Mouse (Mus musculus) intestine, embryonic 15.5 days (tissue): ENCODE results near the gene Snapc3. TPM values are rescaled to one million over a fixed set of nuclear protein-coding genes. Genes with fewer than 3 reads are reported as not detected.

ENCODE experiments used
- ATAC-seq: fragments of 200-750 bp; cut with Nextera tagmentation; 2 replicates; pipeline ENCODE4 v1.8.0; 2017; ENCODE audit warnings: moderate TSS enrichment, moderate library complexity
- H3K27ac ChIP-seq: fragments of 300-500 bp; sonication (generic); 2 replicates; pipeline ENCODE4 v1.5.1; 2015; ENCODE audit warnings: mild to moderate bottlenecking, inconsistent platforms
- H3K27me3 ChIP-seq: fragments of 300-500 bp; sonication (generic); replicated peaks from 2 replicates; pipeline ENCODE4 v1.6.1; 2015; ENCODE audit warnings: inconsistent platforms
- H3K36me3 ChIP-seq: fragments of 300-500 bp; sonication (generic); 2 replicates; pipeline ENCODE4 v1.6.1; 2015; ENCODE audit warnings: inconsistent platforms
- H3K4me1 ChIP-seq: fragments of 300-500 bp; sonication (generic); replicated peaks from 2 replicates; pipeline ENCODE4 v1.6.1; 2015; ENCODE audit warnings: inconsistent platforms
- H3K4me2 ChIP-seq: fragments of 300-500 bp; sonication (generic); replicated peaks from 2 replicates; pipeline ENCODE4 v1.6.1; 2015; ENCODE audit warnings: mild to moderate bottlenecking, inconsistent platforms
- H3K4me3 ChIP-seq: fragments of 300-500 bp; sonication (generic); replicated peaks from 2 replicates; pipeline ENCODE4 v1.5.1; 2015; ENCODE audit warnings: inconsistent platforms
- H3K9ac ChIP-seq: fragments of 300-500 bp; sonication (generic); 2 replicates; pipeline ENCODE4 v1.6.1; 2015; ENCODE audit warnings: inconsistent platforms
- H3K9me3 ChIP-seq: fragments of 300-500 bp; sonication (generic); 2 replicates; pipeline ENCODE4 v1.6.1; 2016; ENCODE audit warnings: inconsistent platforms
- WGBS: fragments of 180-500 bp; shearing (Covaris S2); methylation state at CpG from one replicate; pipeline ENCODE4 v1.1.7; 2015; 5-methylcytosine and 5-hydroxymethylcytosine counted together
- polyA plus RNA-seq: library from polyadenylated mRNA; unstranded; fragments of >200 nt; fragmentation: Nextera tagmentation; extraction: Ambion mirVana; gene quantifications from 2 replicates; pipeline ENCODE4 v1.2.1, GENCODE M21; 2015

Snapc3 gene
- 29.6 and 31.4 TPM in 2 replicates for polyA plus RNA-seq

- WGBS = under 1% methylated on average over 41 of the region's 41 CpGs
- Histone ChIP-seq H3K27ac (peak within 1 kb of the TSS; percentile 70), H3K9ac (peak within 1 kb of the TSS; percentile 91), H3K27me3 (no peaks in the 10 kb centered on the region), H3K36me3 (no peaks in the 10 kb centered on the region), H3K4me1 (peaks cover 7% of the 10 kb centered on the region), H3K9me3 (no peaks in the 10 kb centered on the region), H3K4me3 (peak within 1 kb of the TSS; percentile 94), H3K4me2 (peak within 1 kb of the TSS; percentile 61)
- peak; percentile 100 for ATAC-seq
Measured at GRCm38 (mm10) chr4:83417160-83417819, at the start of gene Snapc3. Gene Snapc3 (plus strand): TSS chr4:83417724.

GRCm38 (mm10) chr4:83373381-83373780 lies 44.1 kb upstream of the Snapc3 start:
- no peak overlapping the region for H3K4me2 ChIP-seq
- no peaks in the 10 kb centered on the region for H3K36me3 ChIP-seq
- no peaks in the 10 kb centered on the region for H3K4me1 ChIP-seq
- no peaks in the 10 kb centered on the region for H3K9me3 ChIP-seq
- no peak overlapping the region for H3K9ac ChIP-seq
- H3K27me3 ChIP-seq = no peaks in the 10 kb centered on the region
- 64% methylated on average over 4 of the region's 4 CpGs for WGBS
- no peak overlapping the region for H3K27ac ChIP-seq
- H3K4me3 ChIP-seq = no peak overlapping the region
- ATAC-seq = no peak

GRCm38 (mm10) chr4:83375650-83376049 lies 41.9 kb upstream of the Snapc3 start:
- no peak overlapping the region for H3K9ac ChIP-seq
- no peak overlapping the region for H3K4me2 ChIP-seq
- H3K36me3 ChIP-seq = no peaks in the 10 kb centered on the region
- no peaks in the 10 kb centered on the region for H3K4me1 ChIP-seq
- H3K27me3 ChIP-seq = no peaks in the 10 kb centered on the region
- ATAC-seq = no peak
- 86% methylated on average over 6 of the region's 6 CpGs for WGBS
- H3K9me3 ChIP-seq = no peaks in the 10 kb centered on the region
- H3K27ac ChIP-seq = no peak overlapping the region
- no peak overlapping the region for H3K4me3 ChIP-seq

GRCm38 (mm10) chr4:83376461-83377015 lies 41.0 kb upstream of the Snapc3 start:
- Histone ChIP-seq H3K9me3 (no peaks in the 10 kb centered on the region), H3K4me3 (no peak overlapping the region), H3K4me2 (no peak overlapping the region), H3K4me1 (no peaks in the 10 kb centered on the region), H3K27me3 (no peaks in the 10 kb centered on the region), H3K36me3 (no peaks in the 10 kb centered on the region), H3K9ac (no peak overlapping the region), H3K27ac (no peak overlapping the region)
- WGBS = 57% methylated on average over 7 of the region's 7 CpGs
- ATAC-seq = no peak

GRCm38 (mm10) chr4:83379036-83379435 lies 38.5 kb upstream of the Snapc3 start:
- no peak overlapping the region for H3K27ac ChIP-seq
- H3K36me3 ChIP-seq = no peaks in the 10 kb centered on the region
- ATAC-seq = no peak
- H3K27me3 ChIP-seq = no peaks in the 10 kb centered on the region
- no peaks in the 10 kb centered on the region for H3K4me1 ChIP-seq
- no peak overlapping the region for H3K9ac ChIP-seq
- no peak overlapping the region for H3K4me2 ChIP-seq
- no peaks in the 10 kb centered on the region for H3K9me3 ChIP-seq
- H3K4me3 ChIP-seq = no peak overlapping the region

- Histone ChIP-seq H3K36me3 (no peaks in the 10 kb centered on the region), H3K9ac (no peak overlapping the region), H3K4me3 (no peak overlapping the region), H3K4me1 (no peaks in the 10 kb centered on the region), H3K9me3 (no peaks in the 10 kb centered on the region), H3K4me2 (no peak overlapping the region), H3K27ac (no peak overlapping the region), H3K27me3 (no peaks in the 10 kb centered on the region)
- no peak for ATAC-seq
- WGBS = 86% methylated on average over 6 of the region's 6 CpGs
Measured at GRCm38 (mm10) chr4:83379746-83380145, 37.8 kb upstream of the Snapc3 start.

GRCm38 (mm10) chr4:83380266-83380665 lies 37.3 kb upstream of the Snapc3 start:
- 69% methylated on average over 4 of the region's 4 CpGs for WGBS
- Histone ChIP-seq H3K4me3 (no peak overlapping the region), H3K4me2 (no peak overlapping the region), H3K27me3 (no peaks in the 10 kb centered on the region), H3K9me3 (no peaks in the 10 kb centered on the region), H3K9ac (no peak overlapping the region), H3K36me3 (no peaks in the 10 kb centered on the region), H3K4me1 (no peaks in the 10 kb centered on the region), H3K27ac (no peak overlapping the region)
- no peak for ATAC-seq

- no peak for ATAC-seq
- H3K27ac ChIP-seq = no peak overlapping the region
- no peaks in the 10 kb centered on the region for H3K9me3 ChIP-seq
- H3K9ac ChIP-seq = no peak overlapping the region
- 59% methylated on average over 6 of the region's 6 CpGs for WGBS
- H3K4me3 ChIP-seq = no peak overlapping the region
- no peaks in the 10 kb centered on the region for H3K36me3 ChIP-seq
- no peaks in the 10 kb centered on the region for H3K4me1 ChIP-seq
- H3K27me3 ChIP-seq = no peaks in the 10 kb centered on the region
- no peak overlapping the region for H3K4me2 ChIP-seq
Measured at GRCm38 (mm10) chr4:83383899-83384490, 33.5 kb upstream of the Snapc3 start.

- Histone ChIP-seq H3K9me3 (no peaks in the 10 kb centered on the region), H3K4me2 (no peak overlapping the region), H3K4me1 (no peaks in the 10 kb centered on the region), H3K27ac (no peak overlapping the region), H3K36me3 (no peaks in the 10 kb centered on the region), H3K27me3 (no peaks in the 10 kb centered on the region), H3K9ac (no peak overlapping the region), H3K4me3 (no peak overlapping the region)
- no peak for ATAC-seq
Measured at GRCm38 (mm10) chr4:83385091-83385490, 32.4 kb upstream of the Snapc3 start.

- no peaks in the 10 kb centered on the region for H3K4me1 ChIP-seq
- no peak for ATAC-seq
- H3K27ac ChIP-seq = no peak overlapping the region
- H3K9me3 ChIP-seq = no peaks in the 10 kb centered on the region
- no peak overlapping the region for H3K4me3 ChIP-seq
- no peaks in the 10 kb centered on the region for H3K27me3 ChIP-seq
- 43% methylated on average over 2 of the region's 2 CpGs for WGBS
- no peaks in the 10 kb centered on the region for H3K36me3 ChIP-seq
- H3K4me2 ChIP-seq = no peak overlapping the region
- H3K9ac ChIP-seq = no peak overlapping the region
Measured at GRCm38 (mm10) chr4:83390551-83390950, 27.0 kb upstream of the Snapc3 start.

- Histone ChIP-seq H3K4me1 (no peaks in the 10 kb centered on the region), H3K27ac (no peak overlapping the region), H3K9me3 (no peaks in the 10 kb centered on the region), H3K4me2 (no peak overlapping the region), H3K4me3 (no peak overlapping the region), H3K9ac (no peak overlapping the region), H3K27me3 (no peaks in the 10 kb centered on the region), H3K36me3 (no peaks in the 10 kb centered on the region)
- no peak for ATAC-seq
- WGBS = 46% methylated on average over 3 of the region's 3 CpGs
Measured at GRCm38 (mm10) chr4:83391956-83392355, 25.6 kb upstream of the Snapc3 start.

GRCm38 (mm10) chr4:83393733-83394132 lies 23.8 kb upstream of the Snapc3 start:
- no peaks in the 10 kb centered on the region for H3K4me1 ChIP-seq
- no peak overlapping the region for H3K9ac ChIP-seq
- H3K27me3 ChIP-seq = no peaks in the 10 kb centered on the region
- H3K36me3 ChIP-seq = no peaks in the 10 kb centered on the region
- no peak overlapping the region for H3K27ac ChIP-seq
- H3K9me3 ChIP-seq = no peaks in the 10 kb centered on the region
- WGBS = 77% methylated on average over 1 of the region's 1 CpGs
- H3K4me2 ChIP-seq = no peak overlapping the region
- no peak for ATAC-seq
- no peak overlapping the region for H3K4me3 ChIP-seq

- Histone ChIP-seq H3K27ac (no peak overlapping the region), H3K27me3 (no peaks in the 10 kb centered on the region), H3K4me3 (no peak overlapping the region), H3K4me2 (no peak overlapping the region), H3K9ac (no peak overlapping the region), H3K4me1 (no peaks in the 10 kb centered on the region), H3K36me3 (no peaks in the 10 kb centered on the region), H3K9me3 (no peaks in the 10 kb centered on the region)
- WGBS = 92% methylated on average over 4 of the region's 4 CpGs
- no peak for ATAC-seq
Measured at GRCm38 (mm10) chr4:83396346-83396745, 21.2 kb upstream of the Snapc3 start.
